Mouse (Mus musculus): ENCODE measurements at regions not wholly inside any gene's neighbourhood (a gene's known extent, or its start where the extent isn't known, plus 50 kb on each side); places are given as distances from the start of the nearest gene placed in this dataset.
A peak's percentile ranks its signal among the peaks of the same experiment; 100 is the strongest.

DNA sequence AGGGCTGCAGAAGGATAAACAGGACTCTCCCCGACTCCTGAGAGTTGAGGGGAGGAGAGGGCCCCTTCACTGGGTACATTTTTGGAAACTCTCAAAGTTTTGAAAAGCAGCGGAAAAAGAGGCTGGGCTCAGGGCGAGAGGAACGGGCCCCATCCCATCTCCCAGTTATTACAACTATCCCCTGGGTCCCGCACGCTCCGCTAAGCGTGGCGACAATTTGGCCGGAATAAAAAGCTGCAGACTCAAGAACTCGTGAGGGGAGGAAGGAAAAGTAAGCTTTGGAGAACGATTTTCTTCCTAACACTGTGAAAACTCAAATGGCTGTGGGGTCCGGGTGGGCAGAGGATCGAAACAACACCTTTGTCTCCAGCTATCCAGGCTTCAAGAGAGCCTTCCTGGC lies 611.4 kb upstream of the Sall1 start:
- no peak for DNase-seq (ENCODE audit: low read depth, low spot score)

DNA sequence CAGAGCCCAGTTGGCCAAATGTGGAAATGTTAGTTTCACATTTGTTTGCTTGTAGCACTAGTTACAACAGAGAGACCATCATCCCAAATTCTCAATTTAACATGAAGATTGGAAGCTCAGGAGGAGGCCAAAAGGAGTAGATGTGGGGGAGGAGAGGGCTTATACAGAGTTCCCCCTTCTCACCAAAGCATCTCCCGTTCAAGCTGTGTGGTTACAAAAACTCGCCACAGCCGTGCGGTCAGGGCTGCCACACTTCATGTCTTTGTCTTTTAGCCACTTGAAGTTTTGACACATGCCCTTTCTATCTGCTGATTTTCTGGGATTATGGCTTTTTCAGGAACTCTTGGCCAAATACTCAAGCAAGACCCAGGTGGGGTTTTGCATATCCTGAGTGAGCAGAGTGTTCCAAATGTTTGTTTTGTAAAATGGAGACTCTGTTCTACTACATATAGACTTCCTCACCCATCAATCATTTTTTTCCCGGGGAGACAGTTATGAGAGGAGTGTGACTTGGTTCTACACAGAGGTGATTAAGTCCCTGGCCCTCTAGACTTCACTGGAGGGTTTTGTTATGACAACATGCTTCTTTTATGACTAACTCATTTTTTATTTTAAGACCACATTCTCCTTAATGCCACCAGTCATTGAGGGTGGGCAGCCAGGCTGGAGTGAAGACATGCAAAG lies 605.4 kb upstream of the Sall1 start:
- DNase-seq (ENCODE audit: low read depth, low spot score) = no peak

DNA sequence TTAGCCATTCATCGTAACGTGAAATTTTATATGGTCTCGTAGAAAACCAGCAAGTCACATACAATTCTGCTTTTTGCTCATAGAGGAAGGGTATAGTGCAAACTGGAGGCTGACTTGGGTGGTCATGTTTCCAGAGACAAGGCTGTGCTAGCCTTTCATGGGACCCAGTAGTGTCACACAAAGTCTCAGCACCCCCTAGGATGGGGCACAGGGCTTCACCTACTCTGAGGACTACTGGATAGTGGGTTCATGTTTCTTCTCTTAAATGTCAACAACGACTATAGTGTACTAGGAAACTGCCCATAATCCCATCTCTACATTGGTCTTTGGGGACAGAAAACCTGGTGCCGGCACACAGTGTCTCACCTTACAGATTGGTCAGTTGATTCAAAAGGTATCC lies 603.0 kb upstream of the Sall1 start:
- DNase-seq (ENCODE audit: low read depth, low spot score) = no peak

DNA sequence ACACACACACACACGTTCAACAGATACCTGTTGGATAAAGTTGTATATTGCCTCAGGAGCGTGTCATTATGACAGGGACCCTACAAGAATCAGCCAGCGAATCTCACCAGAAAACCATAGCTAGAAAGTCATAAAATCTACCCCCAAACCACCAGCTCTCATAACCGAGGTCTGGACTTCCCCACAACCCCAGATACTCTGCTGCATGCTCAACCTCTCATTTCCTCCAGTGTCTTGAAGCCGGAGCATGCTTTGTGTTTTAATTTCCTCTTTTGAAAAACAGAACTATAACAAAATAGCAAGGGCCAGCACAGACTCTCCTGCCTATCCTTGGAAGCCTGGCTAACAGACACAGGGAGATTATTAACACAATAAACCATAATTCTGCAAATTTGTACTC lies 597.4 kb upstream of the Sall1 start:
- no peak for DNase-seq (ENCODE audit: low read depth, low spot score)

DNA sequence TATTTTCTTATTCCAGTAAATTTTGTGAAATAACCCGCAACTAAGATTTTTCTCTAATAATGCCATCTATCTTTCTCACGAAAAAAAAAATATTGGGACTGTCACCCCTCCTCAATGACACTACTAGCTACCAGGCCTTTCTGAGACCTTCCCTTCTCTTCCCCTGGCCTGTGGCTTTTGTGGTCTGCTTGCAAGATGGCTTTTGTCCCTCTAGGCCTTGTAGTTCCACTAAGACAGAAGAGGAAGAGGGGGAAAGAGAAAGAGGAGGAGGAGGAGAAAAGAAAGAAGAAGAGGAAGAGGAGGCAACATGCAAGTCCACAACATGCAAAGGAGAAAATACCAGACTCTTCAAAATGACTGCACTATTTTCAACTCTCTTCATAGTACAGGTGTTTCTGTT lies 590.9 kb upstream of the Sall1 start:
- DNase-seq (ENCODE audit: low read depth, low spot score) = no peak

DNA sequence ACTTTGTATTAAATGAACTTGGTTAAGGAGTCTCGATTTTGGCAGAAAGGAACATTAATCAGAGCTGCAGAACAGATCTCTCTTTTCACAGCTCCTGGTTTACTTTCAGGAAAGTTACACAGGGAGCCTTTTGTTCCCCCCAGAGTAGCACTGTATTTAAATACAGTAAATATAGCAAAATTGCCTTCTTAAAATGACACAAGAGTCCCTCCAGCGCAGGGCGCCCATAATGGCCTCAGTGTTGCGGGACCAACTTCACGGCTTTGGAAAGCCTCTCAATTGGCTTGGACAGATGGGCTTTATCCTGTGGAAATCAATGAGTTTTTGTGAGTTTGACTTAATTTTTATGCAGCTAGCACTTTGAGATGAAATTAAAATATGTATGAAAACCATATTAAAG lies 588.3 kb upstream of the Sall1 start:
- no peak for DNase-seq (ENCODE audit: low read depth, low spot score)

DNA sequence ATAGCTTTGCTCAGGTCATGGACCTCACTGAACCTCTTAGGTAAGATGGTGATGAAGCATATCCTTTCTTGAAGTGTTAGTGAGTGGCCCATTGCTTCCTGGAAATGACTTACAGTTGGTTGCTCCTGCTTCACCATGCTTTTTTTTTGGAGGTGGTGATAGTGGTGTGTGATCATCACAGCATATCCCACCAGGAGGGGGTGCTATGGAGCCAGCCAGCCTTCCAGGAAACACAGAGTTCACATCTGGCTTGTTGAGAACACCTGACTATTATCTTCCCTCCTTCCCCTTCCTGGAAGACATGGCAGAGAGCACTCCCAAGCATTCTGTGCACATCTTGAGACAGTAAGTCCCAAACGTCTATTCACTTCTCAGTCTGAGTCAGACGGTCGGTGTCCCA lies 586.6 kb upstream of the Sall1 start:
- DNase-seq (ENCODE audit: low read depth, low spot score) = peak; percentile 57

DNA sequence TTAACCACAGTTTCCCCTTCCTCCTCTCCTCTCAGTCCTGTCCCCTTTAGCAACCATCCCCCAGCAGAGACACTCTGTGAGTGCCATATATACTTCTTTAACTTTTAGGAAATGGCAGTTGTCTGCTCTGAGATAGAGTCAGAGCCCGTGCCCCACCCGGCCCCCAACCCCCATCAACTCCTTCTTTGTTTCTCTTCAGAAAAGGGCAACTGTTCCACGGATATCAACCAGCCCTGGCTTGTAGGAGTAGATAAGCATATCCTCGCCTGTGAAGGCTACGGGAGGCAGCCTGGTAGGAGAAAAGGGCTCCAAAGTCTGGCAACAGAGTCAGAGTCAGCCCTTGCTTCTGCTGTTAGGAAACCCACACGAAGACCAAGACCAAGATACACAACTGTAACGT lies 574.1 kb upstream of the Sall1 start:
- no peak for DNase-seq (ENCODE audit: low read depth, low spot score)

DNA sequence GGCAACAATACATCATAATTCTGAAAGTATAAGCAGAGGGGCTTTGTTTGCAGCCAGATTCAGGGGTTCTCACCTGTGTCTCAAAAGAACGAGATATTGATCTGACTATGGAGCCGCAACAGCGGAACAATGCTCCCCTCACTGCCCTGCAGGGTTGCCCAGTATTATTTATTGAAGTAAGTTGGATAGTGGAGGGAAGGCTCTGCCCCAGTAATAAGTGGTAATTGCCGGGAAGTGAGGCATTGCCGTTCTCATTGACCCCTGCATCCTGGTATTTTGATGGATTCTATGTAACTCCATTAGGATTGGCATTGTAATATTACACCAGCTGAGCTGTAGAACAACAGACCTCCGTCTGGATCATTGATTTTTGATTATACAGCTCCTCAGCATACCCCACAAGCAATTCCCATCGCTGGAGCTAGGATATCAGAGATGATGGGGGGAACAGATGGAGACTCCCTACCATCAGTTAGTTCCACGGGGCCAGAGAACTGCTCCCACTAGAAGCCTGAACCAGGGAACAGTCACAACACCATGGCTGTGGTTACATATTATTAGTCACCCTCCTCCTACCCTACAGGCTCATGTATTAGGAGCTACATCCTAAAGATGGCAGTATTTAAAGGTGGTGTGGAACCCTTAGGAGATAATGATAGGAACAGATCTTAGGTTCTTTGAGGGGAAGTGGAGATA lies 572.0 kb upstream of the Sall1 start:
- DNase-seq (ENCODE audit: low read depth, low spot score) = no peak

DNA sequence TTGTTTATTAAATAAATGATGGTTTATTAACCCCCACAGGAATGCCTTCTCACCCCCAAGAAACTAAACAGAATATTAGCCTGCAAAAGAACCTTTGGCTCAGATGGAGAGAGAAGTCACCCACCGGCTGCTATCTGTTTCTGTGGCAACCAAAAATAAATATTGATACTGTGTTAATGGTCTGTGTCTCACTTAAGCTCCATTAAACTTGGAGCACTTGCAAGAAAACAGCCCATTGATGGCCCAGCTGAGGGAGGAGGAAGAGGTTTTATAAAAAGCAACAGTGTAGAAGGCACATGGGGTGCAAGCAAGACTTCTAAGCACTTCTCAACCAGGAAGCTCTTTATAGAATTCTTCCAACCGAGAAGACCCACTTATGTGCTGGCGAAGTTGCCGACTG lies 565.1 kb upstream of the Sall1 start:
- DNase-seq (ENCODE audit: low read depth, low spot score) = no peak

DNA sequence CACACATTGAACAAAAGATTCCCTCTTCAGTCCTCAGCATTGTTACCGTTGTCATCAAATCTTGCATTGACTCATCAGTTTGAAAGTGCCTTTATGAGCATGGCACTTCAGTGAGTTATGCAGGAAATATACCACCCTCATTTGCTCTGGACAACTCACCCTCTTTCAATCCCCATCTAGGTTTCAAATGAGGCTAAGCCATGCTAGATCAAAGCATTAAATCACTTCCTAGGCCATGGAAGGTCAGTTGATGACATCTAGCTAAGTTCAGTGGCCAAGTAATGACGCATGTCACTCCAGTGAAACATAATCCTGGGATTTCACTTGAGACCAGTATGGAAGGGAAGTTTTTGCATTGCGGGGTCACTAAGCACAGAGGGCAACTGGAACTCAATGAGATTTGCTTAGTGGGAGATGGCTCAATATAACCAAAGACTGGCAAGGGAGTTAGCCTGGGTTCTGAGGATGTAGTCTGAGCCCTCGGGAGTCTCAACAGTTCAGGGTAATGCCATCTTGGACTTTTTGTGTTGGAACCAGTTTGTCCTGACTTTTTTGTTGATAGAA lies 562.0 kb upstream of the Sall1 start:
- no peak for DNase-seq (ENCODE audit: low read depth, low spot score)

DNA sequence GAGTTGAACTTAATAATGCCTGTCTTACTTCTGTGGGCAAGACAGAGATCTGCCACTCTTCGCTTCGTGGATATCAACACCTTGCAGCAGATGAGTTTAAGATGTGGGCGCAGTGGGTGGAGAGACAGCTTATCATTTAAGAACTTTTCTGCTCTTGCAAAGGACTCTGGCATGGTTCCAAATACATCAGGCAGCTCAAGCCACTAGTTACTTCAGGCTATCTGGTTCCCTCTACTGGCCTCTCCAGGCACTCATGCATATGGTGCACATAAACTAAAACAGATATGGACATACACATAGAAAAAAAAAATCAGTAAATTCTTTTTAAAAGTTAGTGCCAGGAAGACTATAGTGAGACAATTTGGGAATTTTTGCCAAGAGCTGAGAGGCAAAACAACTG lies 560.5 kb upstream of the Sall1 start:
- DNase-seq (ENCODE audit: low read depth, low spot score) = peak; percentile 77

DNA sequence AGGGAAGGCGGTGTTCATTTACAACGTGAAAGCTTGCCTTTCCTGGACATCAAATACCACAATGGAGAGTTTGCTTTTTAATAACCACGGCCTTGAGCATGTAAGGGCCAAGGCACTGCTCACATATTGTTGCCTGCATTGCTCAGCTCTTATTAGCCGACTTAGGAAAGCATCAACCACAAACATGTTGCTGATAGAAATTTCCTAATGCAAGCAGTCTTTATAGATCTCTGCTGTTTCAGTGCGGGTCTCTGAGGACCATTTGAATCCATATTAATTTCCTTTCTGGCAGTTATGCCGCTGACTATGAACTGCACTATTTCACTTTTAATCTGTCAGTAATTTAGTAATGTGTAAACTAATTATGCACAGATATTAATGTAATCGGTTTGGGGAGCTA lies 552.4 kb upstream of the Sall1 start:
- DNase-seq (ENCODE audit: low read depth, low spot score) = no peak

DNA sequence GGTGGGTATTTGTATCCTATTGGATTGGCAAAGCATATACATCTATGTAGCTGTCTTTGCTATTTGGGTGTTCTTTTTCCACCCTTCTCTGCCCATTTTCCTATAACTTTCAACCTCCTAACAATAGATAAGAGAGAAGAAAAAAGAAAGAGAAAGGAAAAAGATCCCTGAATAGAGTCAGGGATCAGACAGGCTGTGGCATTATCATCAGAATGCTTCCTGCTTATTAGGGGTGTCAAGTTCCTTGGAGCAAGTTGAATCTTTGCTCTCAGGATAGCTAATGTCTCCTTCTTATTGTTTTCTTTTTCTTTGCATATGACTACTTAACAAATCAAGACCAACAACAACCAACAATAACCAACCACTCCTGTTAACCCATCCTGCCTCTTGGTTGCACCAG lies 539.1 kb upstream of the Sall1 start:
- peak; percentile 59 for DNase-seq (ENCODE audit: low read depth, low spot score)

DNA sequence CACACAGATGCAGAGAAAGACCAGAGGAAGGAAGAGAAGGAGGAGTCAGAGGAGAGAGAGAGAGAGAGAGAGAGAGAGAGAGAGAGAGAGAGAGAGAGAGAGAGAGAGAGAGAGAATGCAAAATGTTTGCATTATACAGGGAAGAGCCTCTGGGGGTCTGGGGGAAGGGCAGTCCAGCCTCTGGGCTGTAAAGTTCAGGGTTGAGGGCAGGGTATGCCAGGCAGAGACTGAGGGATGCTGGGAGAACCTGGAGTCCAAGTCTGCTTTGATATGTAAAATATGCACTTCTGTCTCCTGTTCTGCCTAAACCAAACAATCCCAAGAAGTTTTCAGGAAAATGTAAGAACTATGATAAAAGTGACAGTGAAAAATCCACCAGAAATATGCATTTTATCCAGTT lies 538.6 kb upstream of the Sall1 start:
- DNase-seq (ENCODE audit: low read depth, low spot score) = peak; percentile 92

DNA sequence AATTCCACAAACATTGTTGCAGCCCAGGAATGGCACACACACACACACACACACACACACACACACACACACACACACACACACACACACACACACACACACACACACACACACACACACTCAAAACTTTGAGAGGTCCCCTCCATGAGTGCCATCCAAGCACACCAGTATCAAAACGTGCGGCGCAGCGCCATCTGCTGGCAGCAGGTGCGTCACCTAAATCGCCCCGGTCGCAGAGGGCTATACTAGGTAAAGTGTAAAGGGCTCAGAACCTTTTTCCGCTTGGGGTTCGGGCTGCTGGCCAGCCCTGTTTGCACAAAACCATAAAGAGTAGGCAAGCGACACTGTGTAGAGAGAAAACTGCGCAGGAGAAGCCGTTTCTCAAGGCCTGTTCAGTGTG lies 527.9 kb upstream of the Sall1 start:
- peak; percentile 89 for DNase-seq (ENCODE audit: low read depth, low spot score)

DNA sequence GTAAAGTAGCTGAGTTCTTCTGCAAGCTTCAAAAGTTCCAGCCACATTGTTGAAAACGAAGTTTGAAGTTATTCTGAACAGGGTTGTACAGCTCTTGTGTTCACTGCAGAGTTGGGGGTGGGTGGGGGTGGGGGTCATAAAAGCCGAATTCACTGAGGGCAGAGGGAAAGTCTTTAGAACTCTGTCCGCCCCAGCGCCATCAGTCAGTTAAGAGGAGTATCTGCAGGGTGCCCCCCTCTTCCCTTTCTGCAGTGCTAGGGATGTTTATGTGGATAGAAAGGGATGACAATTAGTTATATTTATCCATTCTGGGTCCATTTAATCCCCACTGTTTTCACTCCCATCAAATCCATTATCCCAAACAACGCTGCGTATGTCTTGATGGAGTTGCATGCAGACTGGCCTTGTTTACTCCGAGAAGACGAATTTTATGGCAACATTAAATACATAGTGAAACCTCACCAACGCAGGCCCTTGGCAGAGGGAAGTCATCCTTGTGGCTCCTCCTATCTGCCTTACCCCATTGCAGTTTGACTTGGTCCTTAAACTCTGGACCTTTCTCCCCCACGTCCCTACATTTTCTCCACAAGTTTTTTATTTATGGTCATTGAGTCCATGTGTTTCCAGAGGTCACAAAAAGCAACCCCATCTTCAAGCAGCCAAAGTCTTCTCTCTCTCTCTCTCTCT lies 526.8 kb upstream of the Sall1 start:
- no peak for DNase-seq (ENCODE audit: low read depth, low spot score)

DNA sequence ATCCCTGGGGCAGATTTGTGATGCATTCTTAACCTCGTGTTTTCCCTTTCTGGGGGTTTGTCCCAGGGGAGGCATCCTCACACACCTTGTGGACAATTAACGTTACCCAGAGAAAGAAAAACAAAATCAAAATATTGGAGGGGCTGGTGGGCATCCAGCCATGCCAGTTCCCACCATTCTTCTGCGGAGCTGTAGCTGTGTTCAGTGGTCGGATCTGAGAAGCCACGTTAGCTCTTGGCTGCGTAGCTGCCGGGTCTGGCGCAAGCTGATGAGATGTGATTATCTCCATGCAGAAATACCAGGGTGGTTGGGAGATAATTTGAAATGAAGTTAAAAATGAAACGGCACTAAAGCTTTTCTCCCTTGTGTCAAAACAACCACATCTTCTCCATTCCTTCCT lies 525.4 kb upstream of the Sall1 start:
- DNase-seq (ENCODE audit: low read depth, low spot score) = no peak

DNA sequence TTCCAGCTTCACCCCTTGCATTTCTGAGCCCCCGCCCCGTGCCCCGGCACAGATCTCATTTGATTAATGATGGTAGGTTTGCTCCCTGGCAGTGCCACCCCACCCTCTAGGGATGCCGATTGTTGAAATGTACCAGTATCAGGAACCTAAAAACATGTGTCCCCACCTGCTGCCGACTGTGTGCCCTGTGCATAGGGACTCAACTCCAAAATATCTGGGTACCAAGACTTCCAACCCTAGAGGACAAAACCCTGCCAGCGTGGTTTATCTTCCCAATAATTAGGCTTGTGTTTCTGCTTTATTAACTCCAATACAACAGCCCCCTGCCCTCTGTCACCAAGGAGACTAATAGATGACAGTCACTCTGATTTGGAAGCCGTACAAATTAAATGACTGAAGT lies 524.7 kb upstream of the Sall1 start:
- no peak for DNase-seq (ENCODE audit: low read depth, low spot score)

DNA sequence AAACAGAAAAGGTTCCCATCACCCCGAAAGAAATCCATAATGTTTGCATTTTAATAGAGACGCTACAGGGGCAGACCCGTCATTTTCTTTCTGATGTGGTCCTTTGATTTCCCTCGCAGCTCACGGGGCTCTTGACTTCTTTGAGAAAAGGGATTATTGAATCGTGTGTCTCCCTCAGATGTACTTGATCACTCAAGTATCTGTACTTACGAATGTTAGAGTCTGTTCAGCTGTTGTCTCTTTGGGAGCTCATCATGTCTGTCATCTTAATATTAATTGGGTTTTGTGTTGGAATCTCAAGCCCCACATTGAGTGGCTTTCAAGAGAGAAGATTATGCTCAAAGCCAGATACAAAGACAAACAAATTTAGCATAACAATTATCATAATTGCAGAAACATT lies 523.0 kb upstream of the Sall1 start:
- no peak for DNase-seq (ENCODE audit: low read depth, low spot score)

DNA sequence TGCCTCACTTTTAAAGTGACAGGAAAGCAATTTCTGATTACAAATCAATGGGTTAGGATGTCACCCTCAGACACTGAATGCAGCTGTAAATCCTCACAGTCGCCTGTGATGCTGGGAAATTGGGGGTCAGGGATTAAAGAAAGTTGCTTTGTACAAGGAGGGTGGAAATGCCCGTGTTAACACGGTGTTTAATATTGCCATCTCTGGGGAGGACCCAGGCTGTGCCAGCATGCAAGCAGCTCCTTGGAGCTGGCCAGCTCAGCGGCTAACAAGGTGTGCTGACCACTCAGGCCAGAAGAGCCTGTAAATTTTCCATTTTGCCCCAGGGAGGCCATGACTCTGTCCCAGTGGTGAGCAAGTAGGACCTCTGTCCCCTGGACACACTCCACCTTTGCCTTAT lies 522.5 kb upstream of the Sall1 start:
- DNase-seq (ENCODE audit: low read depth, low spot score) = no peak

DNA sequence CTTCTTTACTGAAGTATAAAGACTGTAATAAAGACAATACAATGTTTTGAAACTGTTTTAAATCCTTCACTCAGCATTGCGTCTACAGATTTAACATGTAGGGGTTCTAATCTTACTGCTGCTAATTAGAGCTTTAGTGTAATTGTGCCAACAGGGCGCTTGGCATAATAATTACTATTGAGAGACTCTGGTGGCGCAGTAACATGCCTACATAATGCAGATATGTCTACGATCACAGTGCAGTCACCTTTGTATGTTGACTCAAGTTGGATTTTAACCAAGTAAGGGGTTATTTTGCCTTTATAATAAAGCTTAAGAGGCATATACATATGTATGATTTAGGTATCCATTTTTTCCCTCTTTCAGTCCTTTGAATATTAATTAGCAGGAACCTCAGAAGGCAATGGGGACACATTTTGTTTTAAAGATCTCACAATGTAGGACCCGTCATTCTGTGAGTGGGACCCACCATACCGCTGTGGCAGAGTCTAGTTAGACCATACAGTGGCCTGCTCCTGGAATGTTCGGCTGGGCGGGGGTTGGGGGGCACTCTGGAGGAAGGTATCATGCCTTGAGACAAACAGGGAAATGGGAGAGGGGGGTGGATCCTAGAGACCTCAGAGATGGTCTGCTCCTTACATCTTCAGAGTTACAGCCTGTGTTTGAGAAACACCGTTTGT lies 521.3 kb upstream of the Sall1 start:
- no peak for DNase-seq (ENCODE audit: low read depth, low spot score)
